In the genomic region with DNA sequence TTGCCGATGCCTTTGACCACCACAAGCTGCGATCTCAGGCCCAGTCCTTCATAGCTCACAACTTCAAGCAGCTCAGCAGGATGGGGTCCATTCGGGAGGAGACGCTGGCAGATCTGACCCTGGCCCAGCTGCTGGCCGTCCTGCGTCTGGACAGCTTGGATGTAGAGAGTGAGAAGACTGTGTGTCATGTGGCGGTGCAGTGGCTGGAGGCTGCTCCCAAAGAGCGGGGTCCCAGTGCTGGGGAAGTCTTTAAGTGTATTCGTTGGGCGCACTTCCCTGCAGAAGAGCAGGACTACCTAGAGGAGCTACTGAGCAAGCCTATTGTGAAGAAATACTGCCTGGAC, we compare ENCODE assay signal across 9 mouse cellular contexts. TPM values are rescaled to one million over a fixed set of nuclear protein-coding genes. Genes with fewer than 3 reads are reported as not detected.
DNase-seq lines count a peak whose midpoint lies in the region; ATAC-seq and TF ChIP-seq lines count a peak whose summit lies in the region.
"Not testable (repeated sequence)": the region's sequence is repeated elsewhere in the genome, so short reads cannot be mapped to it uniquely, and the experiment has no call there.
"Had no signal": no experiment of that assay in that cellular context is flagged by ENCODE, and none has a peak within 500 bp of the region (broad histone marks: within the 10 kb centered on the region; RNA-seq: fewer than 3 reads in every experiment).

No protein-coding gene starts in this region.

- WGBS in embryonic facial prominence, embryonic 13.5 days: 95% methylated on average over 8 of the region's 10 CpGs
- WGBS in forebrain, embryonic 14.5 days: 97% methylated on average over 7 of the region's 10 CpGs
- 94% methylated on average over 7 of the region's 10 CpGs for WGBS in hindbrain, embryonic 13.5 days
- WGBS in kidney, embryonic 15.5 days: 97% methylated on average over 8 of the region's 10 CpGs
- 91% methylated on average over 7 of the region's 10 CpGs for WGBS in liver, embryonic 14.5 days (ENCODE audit: insufficient replicate concordance)
- 89% methylated on average over 5 of the region's 10 CpGs for WGBS in midbrain, embryonic 11.5 days
- WGBS in midbrain, postnatal 0 days: 96% methylated on average over 5 of the region's 10 CpGs

- TF ChIP-seq POLR2A in testis, adult 2 months (IDR thresholded peaks at IDR 0.05; ENCODE audit: control insufficient read depth, low read depth, low read length): not testable (repeated sequence)

- not testable (repeated sequence) for H3K36me3 ChIP-seq in embryonic facial prominence, embryonic 13.5 days; forebrain, embryonic 14.5 days (ENCODE audit: control insufficient read depth, insufficient read depth, low read length); hindbrain, embryonic 13.5 days; kidney, embryonic 15.5 days; liver, embryonic 14.5 days (replicated peaks; ENCODE audit: control insufficient read depth, insufficient read depth, low read depth); midbrain, embryonic 11.5 days (ENCODE audit: control insufficient read depth, insufficient read depth, low read length); midbrain, postnatal 0 days (ENCODE audit: insufficient read depth, low read length); testis, adult 2 months (ENCODE audit: control insufficient read depth, insufficient read depth, low read length)

- DNase-seq in forebrain, embryonic 14.5 days (ENCODE audit: low spot score); liver, embryonic 14.5 days (ENCODE audit: low read depth in 3 of 3, low spot score in 3 of 3); midbrain, embryonic 11.5 days (ENCODE audit: low spot score, missing footprints); midbrain, postnatal 0 days (ENCODE audit: low spot score): not testable (repeated sequence)

- not testable (repeated sequence) for H3K4me1 ChIP-seq in embryonic facial prominence, embryonic 13.5 days; forebrain, embryonic 14.5 days (ENCODE audit: control insufficient read depth, insufficient read depth, low read length); hindbrain, embryonic 13.5 days (replicated peaks); kidney, embryonic 15.5 days; midbrain, embryonic 11.5 days (ENCODE audit: control insufficient read depth, insufficient read depth, low read length); midbrain, postnatal 0 days (ENCODE audit: insufficient read depth, low read length); testis, adult 2 months (ENCODE audit: control insufficient read depth, insufficient read depth, low read length)
- H3K4me1 ChIP-seq in liver, embryonic 14.5 days (replicated peaks; ENCODE audit: control insufficient read depth in 2 of 2, insufficient read depth in 2 of 2, low read length in 1 of 2): peaks cover 0 to 12% of the 10 kb centered on the region in 2 experiments; a peak in 3 of 4 replicates

- not testable (repeated sequence) for H3K27me3 ChIP-seq in embryonic facial prominence, embryonic 13.5 days; forebrain, embryonic 14.5 days (replicated peaks; ENCODE audit: control insufficient read depth, insufficient read depth, low read length); hindbrain, embryonic 13.5 days; kidney, embryonic 15.5 days; liver, embryonic 14.5 days (ENCODE audit: control insufficient read depth, insufficient read depth, low read length); midbrain, embryonic 11.5 days (ENCODE audit: control insufficient read depth, insufficient read depth, low read length); midbrain, postnatal 0 days (ENCODE audit: insufficient read depth, low read length); testis, adult 2 months (ENCODE audit: control insufficient read depth, insufficient read depth, low read length)

- H3K4me2 ChIP-seq in embryonic facial prominence, embryonic 13.5 days; forebrain, embryonic 14.5 days (ENCODE audit: low read length); hindbrain, embryonic 13.5 days; kidney, embryonic 15.5 days; midbrain, embryonic 11.5 days; midbrain, postnatal 0 days (ENCODE audit: low read depth, low read length, poor library complexity, severe bottlenecking): not testable (repeated sequence)
- H3K4me2 ChIP-seq in liver, embryonic 14.5 days (ENCODE audit: low read depth): peak overlapping the region; percentile 42

- TF ChIP-seq CTCF in liver, embryonic 14.5 days (IDR thresholded peaks at IDR 0.05; ENCODE audit: low read depth); midbrain, postnatal 0 days (IDR thresholded peaks at IDR 0.05); testis, adult 2 months (IDR thresholded peaks at IDR 0.05; ENCODE audit: control insufficient read depth, insufficient read depth, insufficient replicate concordance, low read depth, low read length): not testable (repeated sequence)

- not testable (repeated sequence) for H3K9me3 ChIP-seq in embryonic facial prominence, embryonic 13.5 days; forebrain, embryonic 14.5 days (replicated peaks; ENCODE audit: control insufficient read depth, low read length); hindbrain, embryonic 13.5 days; kidney, embryonic 15.5 days (replicated peaks); liver, embryonic 14.5 days (ENCODE audit: control insufficient read depth, low read length); midbrain, embryonic 11.5 days (ENCODE audit: control insufficient read depth, low read length); midbrain, postnatal 0 days (ENCODE audit: low read length)

- not testable (repeated sequence) for H3K9ac ChIP-seq in embryonic facial prominence, embryonic 13.5 days; forebrain, embryonic 14.5 days (ENCODE audit: low read length); hindbrain, embryonic 13.5 days; kidney, embryonic 15.5 days; liver, embryonic 14.5 days (replicated peaks); midbrain, embryonic 11.5 days (ENCODE audit: low read length); midbrain, postnatal 0 days (replicated peaks; ENCODE audit: low read length, poor library complexity, severe bottlenecking)

- H3K27ac ChIP-seq in embryonic facial prominence, embryonic 13.5 days; forebrain, embryonic 14.5 days (ENCODE audit: low read depth, low read length); hindbrain, embryonic 13.5 days; kidney, embryonic 15.5 days; liver, embryonic 14.5 days; midbrain, embryonic 11.5 days (ENCODE audit: low read depth, low read length); midbrain, postnatal 0 days (ENCODE audit: low read depth, low read length): not testable (repeated sequence)
- H3K27ac ChIP-seq in testis, adult 2 months (ENCODE audit: control insufficient read depth, insufficient read depth, low read depth, low read length): 0 out of 2 replicates have a peak overlapping the region, but pooled peaks have one; percentile 36

- 0 out of 2 replicates have a peak, but pooled peaks have one; percentile 28 for ATAC-seq in embryonic facial prominence, embryonic 13.5 days (ENCODE audit: insufficient number of reproducible peaks, insufficient read depth, low FRiP score, low TSS enrichment, low read depth)
- peak; percentile 8; the same call in 1 of the 2 replicates for ATAC-seq in forebrain, embryonic 14.5 days
- peak; percentile 40 for ATAC-seq in hindbrain, embryonic 13.5 days (ENCODE audit: low FRiP score)
- ATAC-seq in kidney, embryonic 15.5 days (replicated peaks; ENCODE audit: low FRiP score): 0 out of 2 replicates have a peak, but pooled peaks have one; percentile 19
- ATAC-seq in liver, embryonic 14.5 days (ENCODE audit: insufficient read depth): not testable (repeated sequence)
- peak; percentile 42; the same call in 1 of the 2 replicates for ATAC-seq in midbrain, embryonic 11.5 days (ENCODE audit: low FRiP score)
- ATAC-seq in midbrain, postnatal 0 days (ENCODE audit: low FRiP score): 0 out of 2 replicates have a peak, but pooled peaks have one; percentile 8

- not testable (repeated sequence) for TF ChIP-seq EP300 in liver, embryonic 14.5 days (IDR thresholded peaks at IDR 0.05; ENCODE audit: low read depth)

- H3K4me3 ChIP-seq in embryonic facial prominence, embryonic 13.5 days; forebrain, embryonic 14.5 days (ENCODE audit: low read depth, low read length); hindbrain, embryonic 13.5 days; kidney, embryonic 15.5 days (replicated peaks); midbrain, embryonic 11.5 days (ENCODE audit: low read depth, low read length); midbrain, postnatal 0 days (ENCODE audit: low read depth, low read length): not testable (repeated sequence)
- H3K4me3 ChIP-seq in liver, embryonic 14.5 days (ENCODE audit: insufficient read depth in 1 of 2, low read depth in 2 of 2, low read length in 2 of 2): peak overlapping the region; percentile 14 to 30; a peak in 2 of 4 replicates
- H3K4me3 ChIP-seq in testis, adult 2 months (ENCODE audit: control insufficient read depth, low read depth, low read length): peak overlapping the region; percentile 78

RNA-seq across cellular contexts. Expression of gene Kbtbd6, which starts 0.9 kb away (rescaled TPM):
- 2.6 and 3.1 TPM in 2 replicates for polyA plus RNA-seq in embryonic facial prominence, embryonic 13.5 days (2015; fragmentation: Nextera tagmentation; extraction: Ambion mirVana)
- polyA plus RNA-seq in forebrain, embryonic 14.5 days (2014; fragmentation: Nextera tagmentation; extraction: Ambion mirVana): 3.0 and 3.1 TPM in 2 replicates
- polyA plus RNA-seq in hindbrain, embryonic 13.5 days (2015; fragmentation: Nextera tagmentation; extraction: Ambion mirVana): 1.5 and 1.6 TPM in 2 replicates
- 3.5 and 3.7 TPM in 2 replicates for polyA plus RNA-seq in kidney, embryonic 15.5 days (2015; fragmentation: Nextera tagmentation; extraction: Ambion mirVana)
- polyA plus RNA-seq in liver, embryonic 14.5 days (2012; rRNA removed): 1.7 and 2.1 TPM in 2 replicates
- 3.1 and 3.2 TPM in 2 replicates for polyA plus RNA-seq in liver, embryonic 14.5 days (2014; fragmentation: Nextera tagmentation; extraction: Ambion mirVana)
- polyA plus RNA-seq in midbrain, embryonic 11.5 days (2014; fragmentation: Nextera tagmentation; extraction: Ambion mirVana): 4.6 and 5.1 TPM in 2 replicates
- 2.6 and 4.2 TPM in 2 replicates for total RNA-seq in midbrain, postnatal 0 days (2014; rRNA removed)
- 0.83 and 0.96 TPM in 2 replicates for polyA plus RNA-seq in midbrain, postnatal 0 days (2015; fragmentation: Nextera tagmentation; extraction: Ambion mirVana)
- 28.5 and 30.0 TPM in 2 replicates for polyA plus RNA-seq in testis, adult 2 months (2012; rRNA removed)
- polyA plus RNA-seq: liver, adult 2 months had no signal

RNA-seq across cellular contexts. Expression of gene Kbtbd7, which starts 26.3 kb away (rescaled TPM):
- polyA plus RNA-seq in embryonic facial prominence, embryonic 13.5 days (2015; fragmentation: Nextera tagmentation; extraction: Ambion mirVana): 12.6 and 13.3 TPM in 2 replicates
- polyA plus RNA-seq in forebrain, embryonic 14.5 days (2014; fragmentation: Nextera tagmentation; extraction: Ambion mirVana): 22.9 and 28.1 TPM in 2 replicates
- 15.4 and 16.4 TPM in 2 replicates for polyA plus RNA-seq in hindbrain, embryonic 13.5 days (2015; fragmentation: Nextera tagmentation; extraction: Ambion mirVana)
- 11.5 and 11.8 TPM in 2 replicates for polyA plus RNA-seq in kidney, embryonic 15.5 days (2015; fragmentation: Nextera tagmentation; extraction: Ambion mirVana)
- 1.8 and 2.2 TPM in 2 replicates for polyA plus RNA-seq in liver, embryonic 14.5 days (2012; rRNA removed)
- polyA plus RNA-seq in liver, embryonic 14.5 days (2014; fragmentation: Nextera tagmentation; extraction: Ambion mirVana): 3.9 and 4.3 TPM in 2 replicates
- 18.4 and 20.2 TPM in 2 replicates for polyA plus RNA-seq in midbrain, embryonic 11.5 days (2014; fragmentation: Nextera tagmentation; extraction: Ambion mirVana)
- total RNA-seq in midbrain, postnatal 0 days (2014; rRNA removed): 36.5 and 39.8 TPM in 2 replicates
- polyA plus RNA-seq in midbrain, postnatal 0 days (2015; fragmentation: Nextera tagmentation; extraction: Ambion mirVana): 11.3 TPM in 2 replicates
- polyA plus RNA-seq in testis, adult 2 months (2012; rRNA removed): 8.4 and 8.8 TPM in 2 replicates

RNA-seq across cellular contexts. Expression of gene Elf1, which starts 28.4 kb away (rescaled TPM):
- polyA plus RNA-seq in embryonic facial prominence, embryonic 13.5 days (2015; fragmentation: Nextera tagmentation; extraction: Ambion mirVana): 12.9 and 13.1 TPM in 2 replicates
- polyA plus RNA-seq in forebrain, embryonic 14.5 days (2014; fragmentation: Nextera tagmentation; extraction: Ambion mirVana): 1.9 and 2.7 TPM in 2 replicates
- polyA plus RNA-seq in hindbrain, embryonic 13.5 days (2015; fragmentation: Nextera tagmentation; extraction: Ambion mirVana): 3.8 and 3.9 TPM in 2 replicates
- polyA plus RNA-seq in kidney, embryonic 15.5 days (2015; fragmentation: Nextera tagmentation; extraction: Ambion mirVana): 13.7 and 14.7 TPM in 2 replicates
- polyA plus RNA-seq in liver, embryonic 14.5 days (2012; rRNA removed): 6.0 and 9.3 TPM in 2 replicates
- 8.7 and 9.9 TPM in 2 replicates for polyA plus RNA-seq in liver, embryonic 14.5 days (2014; fragmentation: Nextera tagmentation; extraction: Ambion mirVana)
- 5.9 and 8.3 TPM in 2 replicates for polyA plus RNA-seq in midbrain, embryonic 11.5 days (2014; fragmentation: Nextera tagmentation; extraction: Ambion mirVana)
- total RNA-seq in midbrain, postnatal 0 days (2014; rRNA removed): 7.2 TPM in 2 replicates
- polyA plus RNA-seq in midbrain, postnatal 0 days (2015; fragmentation: Nextera tagmentation; extraction: Ambion mirVana): 2.1 and 2.2 TPM in 2 replicates
- polyA plus RNA-seq in testis, adult 2 months (2012; rRNA removed): 3.2 and 3.9 TPM in 2 replicates

RNA-seq across cellular contexts. Expression of gene Wbp4, which starts 28.8 kb away (rescaled TPM):
- 53.6 and 54.2 TPM in 2 replicates for polyA plus RNA-seq in embryonic facial prominence, embryonic 13.5 days (2015; fragmentation: Nextera tagmentation; extraction: Ambion mirVana)
- polyA plus RNA-seq in forebrain, embryonic 14.5 days (2014; fragmentation: Nextera tagmentation; extraction: Ambion mirVana): 43.9 and 48.6 TPM in 2 replicates
- polyA plus RNA-seq in hindbrain, embryonic 13.5 days (2015; fragmentation: Nextera tagmentation; extraction: Ambion mirVana): 43.9 and 46.1 TPM in 2 replicates
- polyA plus RNA-seq in kidney, embryonic 15.5 days (2015; fragmentation: Nextera tagmentation; extraction: Ambion mirVana): 40.8 and 41.2 TPM in 2 replicates
- 3.1 and 6.2 TPM in 2 replicates for polyA plus RNA-seq in liver, embryonic 14.5 days (2012; rRNA removed)
- 14.2 and 16.8 TPM in 2 replicates for polyA plus RNA-seq in liver, embryonic 14.5 days (2014; fragmentation: Nextera tagmentation; extraction: Ambion mirVana)
- polyA plus RNA-seq in midbrain, embryonic 11.5 days (2014; fragmentation: Nextera tagmentation; extraction: Ambion mirVana): 61.1 and 62.4 TPM in 2 replicates
- 30.5 and 38.1 TPM in 2 replicates for total RNA-seq in midbrain, postnatal 0 days (2014; rRNA removed)
- polyA plus RNA-seq in midbrain, postnatal 0 days (2015; fragmentation: Nextera tagmentation; extraction: Ambion mirVana): 51.6 and 54.2 TPM in 2 replicates
- polyA plus RNA-seq in testis, adult 2 months (2012; rRNA removed): 11.2 and 11.7 TPM in 2 replicates

RNA-seq across cellular contexts. Expression of gene Mtrf1, which starts 55.0 kb away (rescaled TPM):
- 11.4 and 12.0 TPM in 2 replicates for polyA plus RNA-seq in embryonic facial prominence, embryonic 13.5 days (2015; fragmentation: Nextera tagmentation; extraction: Ambion mirVana)
- polyA plus RNA-seq in forebrain, embryonic 14.5 days (2014; fragmentation: Nextera tagmentation; extraction: Ambion mirVana): 11.3 and 13.4 TPM in 2 replicates
- 11.2 and 12.4 TPM in 2 replicates for polyA plus RNA-seq in hindbrain, embryonic 13.5 days (2015; fragmentation: Nextera tagmentation; extraction: Ambion mirVana)
- 10.5 and 11.3 TPM in 2 replicates for polyA plus RNA-seq in kidney, embryonic 15.5 days (2015; fragmentation: Nextera tagmentation; extraction: Ambion mirVana)
- 1.2 and 2.7 TPM in 2 replicates for polyA plus RNA-seq in liver, embryonic 14.5 days (2012; rRNA removed)
- 4.1 and 5.0 TPM in 2 replicates for polyA plus RNA-seq in liver, embryonic 14.5 days (2014; fragmentation: Nextera tagmentation; extraction: Ambion mirVana)
- polyA plus RNA-seq in midbrain, embryonic 11.5 days (2014; fragmentation: Nextera tagmentation; extraction: Ambion mirVana): 10.2 and 10.5 TPM in 2 replicates
- total RNA-seq in midbrain, postnatal 0 days (2014; rRNA removed): 2.8 and 5.8 TPM in 2 replicates
- polyA plus RNA-seq in midbrain, postnatal 0 days (2015; fragmentation: Nextera tagmentation; extraction: Ambion mirVana): 9.7 and 10.5 TPM in 2 replicates
- polyA plus RNA-seq in testis, adult 2 months (2012; rRNA removed): 3.0 and 3.5 TPM in 2 replicates
